Comparison of ENCODE assay signal across 10 mouse cellular contexts in the genomic region with DNA sequence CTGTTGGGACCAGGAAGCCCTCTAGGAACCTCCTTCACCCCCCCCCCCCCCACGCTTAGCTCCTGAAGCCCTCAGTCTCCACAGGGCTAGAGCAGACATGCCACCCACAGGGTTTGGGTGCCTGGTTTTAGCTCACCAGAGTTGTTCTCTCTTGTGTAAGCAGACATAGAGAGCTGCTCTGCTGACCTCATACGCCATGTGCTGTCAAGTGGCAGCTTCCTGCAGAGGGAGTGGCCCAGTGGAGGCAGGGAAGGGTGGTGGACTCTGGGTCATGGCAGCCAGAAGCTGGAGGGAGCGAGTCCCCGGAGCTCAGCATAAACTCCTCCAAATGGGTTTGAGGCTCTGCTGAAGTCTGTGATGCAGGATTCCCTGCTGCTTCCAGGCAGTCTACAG. TPM values are rescaled to one million over a fixed set of nuclear protein-coding genes. Genes with fewer than 3 reads are reported as not detected.
DNase-seq lines count a peak whose midpoint lies in the region; ATAC-seq lines count a peak whose summit lies in the region.
"Had no signal": no experiment of that assay in that cellular context is flagged by ENCODE, and none has a peak within 500 bp of the region (broad histone marks: within the 10 kb centered on the region; RNA-seq: fewer than 3 reads in every experiment).

No protein-coding gene starts in this region.

- peak; percentile 34 to 40 for DNase-seq in spleen, adult 18-20 months
- DNase-seq in spleen, postnatal 4 days (ENCODE audit: low spot score in 2 of 2): no peak
- no peak for DNase-seq in intestine, embryonic 14.5 days (ENCODE audit: low spot score)
- no peak for DNase-seq in left cerebral cortex, postnatal 10 days (ENCODE audit: extremely low spot score in 1 of 2, low spot score in 2 of 2)
- no peak for DNase-seq in right cerebral cortex, adult 2 months (ENCODE audit: low spot score in 2 of 2)
- no peak for DNase-seq in cerebellum, adult 9-10 months

- intact Hi-C loops in left cerebral cortex, postnatal 10 days (cut with DNase I): no loop called here

- WGBS in intestine, embryonic 14.5 days: 26% methylated on average over 4 of the region's 4 CpGs
- WGBS in liver, embryonic 15.5 days (ENCODE audit: insufficient replicate concordance): 43% methylated on average over 4 of the region's 4 CpGs
- 29% methylated on average over 4 of the region's 4 CpGs for WGBS in stomach, embryonic 16.5 days

- H3K4me2 ChIP-seq in intestine, embryonic 14.5 days (ENCODE audit: low read length): 0 out of 2 replicates have a peak overlapping the region, but pooled peaks have one; percentile 3
- no peak overlapping the region for H3K4me2 ChIP-seq in liver, embryonic 15.5 days
- H3K4me2 ChIP-seq in stomach, embryonic 16.5 days (ENCODE audit: low read depth, low read length): no peak overlapping the region

- peak overlapping the region; percentile 79 for H3K27ac ChIP-seq in intestine, embryonic 14.5 days (ENCODE audit: low read depth)
- H3K27ac ChIP-seq in liver, embryonic 15.5 days (replicated peaks): peak overlapping the region; percentile 25
- peak overlapping the region; percentile 92 for H3K27ac ChIP-seq in stomach, embryonic 16.5 days (ENCODE audit: low read length)
- H3K27ac ChIP-seq: layer of hippocampus, adult 2 months had no signal

- peaks cover 32% of the 10 kb centered on the region for H3K4me1 ChIP-seq in intestine, embryonic 14.5 days (replicated peaks; ENCODE audit: control insufficient read depth, insufficient read depth, low read length)
- peaks cover 19% of the 10 kb centered on the region for H3K4me1 ChIP-seq in liver, embryonic 15.5 days (replicated peaks)
- peaks cover 31% of the 10 kb centered on the region for H3K4me1 ChIP-seq in stomach, embryonic 16.5 days (ENCODE audit: control insufficient read depth, insufficient read depth, low read length)

- H3K9ac ChIP-seq in intestine, embryonic 14.5 days (ENCODE audit: low read length): peak overlapping the region; percentile 0; the same call in 1 of the 2 replicates
- no peak overlapping the region for H3K9ac ChIP-seq in liver, embryonic 15.5 days
- peak overlapping the region; percentile 56 for H3K9ac ChIP-seq in stomach, embryonic 16.5 days (ENCODE audit: low read length)

- ATAC-seq in intestine, embryonic 14.5 days (replicated peaks; ENCODE audit: low FRiP score, low TSS enrichment, low read depth): 0 out of 2 replicates have a peak, but pooled peaks have one; percentile 22
- ATAC-seq in liver, embryonic 15.5 days (ENCODE audit: insufficient read depth): peak; percentile 35
- ATAC-seq in stomach, embryonic 16.5 days (ENCODE audit: insufficient read depth, low FRiP score): peak; percentile 63; the same call in 1 of the 2 replicates
- ATAC-seq: forebrain, embryonic 16.5 days had no signal

- H3K27me3 ChIP-seq in intestine, embryonic 14.5 days (replicated peaks; ENCODE audit: control insufficient read depth, insufficient read depth, low read length): no peaks in the 10 kb centered on the region
- H3K27me3 ChIP-seq in liver, embryonic 15.5 days: no peaks in the 10 kb centered on the region
- no peaks in the 10 kb centered on the region for H3K27me3 ChIP-seq in stomach, embryonic 16.5 days (ENCODE audit: control insufficient read depth, insufficient read depth, low read length)

- no peaks in the 10 kb centered on the region for H3K9me3 ChIP-seq in intestine, embryonic 14.5 days (ENCODE audit: control insufficient read depth, low read length)
- no peaks in the 10 kb centered on the region for H3K9me3 ChIP-seq in liver, embryonic 15.5 days (replicated peaks)
- H3K9me3 ChIP-seq in stomach, embryonic 16.5 days (replicated peaks; ENCODE audit: control insufficient read depth, low read length): no peaks in the 10 kb centered on the region

- no peaks in the 10 kb centered on the region; the same call in none of the 2 replicates for H3K36me3 ChIP-seq in intestine, embryonic 14.5 days (ENCODE audit: control insufficient read depth, insufficient read depth, low read length)
- no peaks in the 10 kb centered on the region for H3K36me3 ChIP-seq in liver, embryonic 15.5 days (replicated peaks)
- no peaks in the 10 kb centered on the region for H3K36me3 ChIP-seq in stomach, embryonic 16.5 days (ENCODE audit: control insufficient read depth, insufficient read depth, low read length)

- H3K4me3 ChIP-seq in intestine, embryonic 14.5 days (ENCODE audit: low read depth, low read length): no peak overlapping the region
- no peak overlapping the region for H3K4me3 ChIP-seq in liver, embryonic 15.5 days (replicated peaks)
- H3K4me3 ChIP-seq in stomach, embryonic 16.5 days (replicated peaks; ENCODE audit: low read length): no peak overlapping the region
- H3K4me3 ChIP-seq: layer of hippocampus, adult 2 months had no signal

RNA-seq across cellular contexts. Expression of gene Irf8, which starts 7.7 kb away (rescaled TPM):
- polyA plus RNA-seq in intestine, embryonic 14.5 days (2014; fragmentation: Nextera tagmentation; extraction: Ambion mirVana): 26.9 and 32.2 TPM in 2 replicates
- 17.4 and 18.8 TPM in 2 replicates for polyA plus RNA-seq in liver, embryonic 15.5 days (2015; fragmentation: Nextera tagmentation; extraction: Ambion mirVana)
- polyA plus RNA-seq in stomach, embryonic 16.5 days (2015; fragmentation: Nextera tagmentation; extraction: Ambion mirVana): 22.3 and 25.4 TPM in 2 replicates
- 1 to 10 TPM; 3.7 to 4.5 TPM for total RNA-seq in left cerebral cortex, postnatal 10 days (2021)

Comparison
In these comparisons a context has a peak if more than half of its experiments do, and no peak if none do; other contexts are left out.
1. DNase-seq: peak in spleen, adult 18-20 months (2 of 2); none in spleen, postnatal 4 days (0 of 2), intestine, embryonic 14.5 days (single experiment), left cerebral cortex, postnatal 10 days (0 of 2), right cerebral cortex, adult 2 months (0 of 2) and cerebellum, adult 9-10 months (single experiment).
2. H3K27ac ChIP-seq: peak in every context shown above with its lines; median percentile 92 in stomach, embryonic 16.5 days; 79 in intestine, embryonic 14.5 days; 25 in liver, embryonic 15.5 days.
3. Peak in every context shown above with its lines, with median percentiles within 50 percentile points of each other: ATAC-seq.